Mouse (Mus musculus): Measurements from ENCODE around the gene Rnf144b.
A peak's percentile ranks its signal among the peaks of the same experiment; 100 is the strongest.

The Rnf144b gene

DNA sequence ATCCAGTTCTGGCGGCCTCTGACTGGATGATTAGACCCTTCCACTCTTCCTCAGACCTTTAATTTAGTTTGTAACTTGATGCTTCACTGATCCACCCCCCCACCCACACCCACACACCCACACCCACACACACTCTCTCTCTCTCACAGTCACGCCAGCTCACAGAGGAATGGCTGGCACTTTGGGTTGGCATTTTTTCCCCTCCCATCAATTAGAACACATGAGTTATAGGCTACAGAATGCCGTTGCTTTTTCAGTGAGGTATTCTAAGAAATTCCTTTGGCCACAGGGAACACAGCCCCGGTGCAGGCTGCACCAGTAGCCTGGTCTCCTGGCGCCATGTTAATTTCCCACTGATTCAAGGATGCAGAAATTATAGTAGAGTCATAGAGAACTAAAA, 3.1 kb downstream of the Rnf144b start:
- DNase-seq = no peak

GRCm38 (mm10) chr13:47129090-47129489, 6.6 kb downstream of the Rnf144b start:
- no peak for DNase-seq

DNA sequence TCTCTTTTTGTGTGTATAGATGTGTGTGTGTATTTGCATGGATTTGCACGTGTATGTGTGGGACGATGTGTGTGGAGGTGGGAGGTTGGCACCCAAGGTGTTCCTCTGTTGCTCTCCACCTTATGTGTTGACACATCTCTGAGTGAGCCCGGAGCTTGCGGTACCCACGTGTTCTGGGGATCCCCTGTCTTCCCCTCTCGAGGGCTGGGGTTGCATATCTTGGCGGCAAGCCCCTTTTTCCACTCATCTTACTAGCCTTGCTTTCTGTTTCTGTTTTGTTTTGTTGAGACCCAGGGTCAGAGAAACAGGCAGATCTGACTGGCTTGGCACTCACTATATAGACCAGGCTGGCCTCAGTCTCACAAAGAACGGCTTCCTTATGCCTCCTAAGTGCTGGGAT, 10.6 kb downstream of the Rnf144b start:
- DNase-seq = no peak

DNA sequence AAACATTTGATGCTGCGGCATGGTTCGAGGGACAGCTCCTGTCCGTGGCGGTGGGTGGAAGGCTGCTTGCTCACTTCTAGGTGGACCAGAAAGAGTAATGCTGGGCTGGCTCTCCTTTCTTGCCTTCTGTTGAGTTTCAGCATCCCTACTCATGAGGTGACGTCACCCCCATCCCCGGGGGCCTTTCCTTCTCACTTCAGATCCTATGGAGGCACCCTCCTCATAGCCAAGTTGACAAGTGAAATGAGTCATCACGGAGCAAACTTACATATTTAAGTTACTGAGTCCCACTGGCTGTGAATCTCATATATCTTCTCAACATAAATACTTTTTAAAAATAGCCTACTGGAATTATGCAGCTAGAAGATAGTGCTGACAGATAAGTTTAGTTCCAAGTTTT, 12.4 kb downstream of the Rnf144b start:
- DNase-seq = no peak

- no peak for DNase-seq
Observed at GRCm38 (mm10) chr13:47135741-47136140, 13.3 kb downstream of the Rnf144b start.

- no peak for DNase-seq
Observed at GRCm38 (mm10) chr13:47142764-47143163, 20.3 kb downstream of the Rnf144b start.

GRCm38 (mm10) chr13:47145939-47146338, 23.5 kb downstream of the Rnf144b start:
- no peak for DNase-seq

DNA sequence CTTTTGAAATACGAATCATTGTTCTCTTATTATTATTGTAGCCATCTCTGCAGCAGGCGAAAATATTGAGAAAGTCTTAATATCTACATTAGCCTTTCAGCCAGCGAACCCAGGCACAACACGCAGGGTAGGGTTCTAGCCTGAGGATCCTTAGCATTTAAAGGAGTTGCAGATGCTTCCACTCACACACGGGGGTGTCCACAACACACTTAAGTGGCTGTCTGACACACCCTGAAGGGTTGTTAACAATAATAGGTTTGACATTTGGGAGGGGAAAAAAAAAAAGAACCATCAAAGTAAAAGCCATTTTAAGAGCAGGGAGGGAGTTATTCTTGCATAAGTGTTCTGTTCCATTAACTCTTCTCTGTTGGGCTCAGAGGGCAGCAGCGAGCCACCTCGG, 23.9 kb downstream of the Rnf144b start:
- DNase-seq = no peak

DNA sequence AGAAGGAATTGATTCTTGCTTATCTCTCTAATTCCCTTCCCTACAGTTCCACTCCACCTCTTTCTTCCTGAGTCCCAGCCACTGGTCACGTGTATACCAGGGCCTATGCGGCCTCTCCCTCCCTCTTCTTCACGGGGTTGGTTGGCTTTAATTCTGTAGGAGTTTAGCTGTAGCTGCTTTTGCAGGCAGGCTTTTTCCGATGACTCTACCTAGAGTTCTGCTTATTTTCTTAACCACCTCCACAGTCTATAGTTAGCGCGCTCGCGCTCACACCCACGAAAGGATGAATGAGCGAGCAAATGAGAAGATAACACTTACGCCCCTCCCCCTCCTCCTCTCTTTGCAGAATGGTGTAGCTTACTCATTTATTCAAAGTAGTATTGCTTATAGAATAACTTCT, 26.1 kb downstream of the Rnf144b start:
- DNase-seq = no peak

GRCm38 (mm10) chr13:47149993-47150392, 27.5 kb downstream of the Rnf144b start:
- no peak for DNase-seq

DNA sequence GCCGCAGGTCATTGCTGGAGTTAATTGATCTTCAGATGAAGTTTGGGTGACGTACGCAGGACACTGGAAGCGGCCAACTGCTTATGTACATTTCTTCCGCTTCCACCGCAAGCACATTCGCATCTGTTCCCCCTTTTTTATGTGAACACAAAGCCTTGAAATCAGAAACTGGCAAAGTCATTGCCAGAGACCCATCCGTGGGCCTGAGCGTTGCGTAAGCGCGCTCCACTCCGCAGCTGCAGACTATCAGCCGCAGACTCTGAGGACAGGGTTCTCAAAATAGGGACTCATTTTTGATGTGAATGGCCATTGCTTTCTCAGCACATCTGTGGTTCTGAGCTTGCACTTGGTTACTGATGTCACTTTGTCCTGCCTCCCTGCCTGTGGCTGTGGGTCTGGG, 28.6 kb downstream of the Rnf144b start:
- no peak for DNase-seq

GRCm38 (mm10) chr13:47152390-47152789, 29.9 kb downstream of the Rnf144b start:
- DNase-seq = peak; percentile 46

- no peak for DNase-seq
Observed at GRCm38 (mm10) chr13:47153206-47153605, 30.8 kb downstream of the Rnf144b start.

GRCm38 (mm10) chr13:47154866-47155265, 32.4 kb downstream of the Rnf144b start:
- DNase-seq = no peak

DNA sequence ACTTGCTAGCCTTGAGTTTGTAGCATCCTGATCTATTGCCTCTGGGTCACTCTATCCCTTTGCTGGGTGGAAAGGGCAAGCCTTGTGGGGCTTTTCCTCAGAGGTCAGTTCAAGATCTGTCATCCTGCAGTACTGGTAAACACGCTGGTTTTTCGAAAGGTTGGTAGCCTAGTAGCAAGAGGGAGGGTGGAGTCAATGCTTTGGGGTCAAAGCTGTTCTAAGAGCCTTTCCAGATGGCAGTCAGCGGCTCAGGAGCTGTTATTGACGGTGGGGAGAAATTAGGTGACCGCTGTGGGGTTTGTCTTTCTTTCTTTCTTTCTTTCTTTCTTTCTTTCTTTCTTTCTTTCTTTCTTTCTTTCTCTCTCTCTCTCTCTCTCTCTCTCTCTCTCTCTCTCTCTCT, 34.4 kb downstream of the Rnf144b start:
- no peak for DNase-seq

- no peak for DNase-seq
Observed at GRCm38 (mm10) chr13:47162001-47162400, 39.5 kb downstream of the Rnf144b start.

- DNase-seq = no peak
Observed at GRCm38 (mm10) chr13:47164732-47165131, 42.3 kb downstream of the Rnf144b start.

- no peak for DNase-seq
Observed at GRCm38 (mm10) chr13:47165261-47165660, 42.8 kb downstream of the Rnf144b start.

- no peak for DNase-seq
Observed at GRCm38 (mm10) chr13:47168484-47168883, 46.0 kb downstream of the Rnf144b start.

- no peak for DNase-seq
Observed at GRCm38 (mm10) chr13:47170026-47170425, 47.6 kb downstream of the Rnf144b start.

DNA sequence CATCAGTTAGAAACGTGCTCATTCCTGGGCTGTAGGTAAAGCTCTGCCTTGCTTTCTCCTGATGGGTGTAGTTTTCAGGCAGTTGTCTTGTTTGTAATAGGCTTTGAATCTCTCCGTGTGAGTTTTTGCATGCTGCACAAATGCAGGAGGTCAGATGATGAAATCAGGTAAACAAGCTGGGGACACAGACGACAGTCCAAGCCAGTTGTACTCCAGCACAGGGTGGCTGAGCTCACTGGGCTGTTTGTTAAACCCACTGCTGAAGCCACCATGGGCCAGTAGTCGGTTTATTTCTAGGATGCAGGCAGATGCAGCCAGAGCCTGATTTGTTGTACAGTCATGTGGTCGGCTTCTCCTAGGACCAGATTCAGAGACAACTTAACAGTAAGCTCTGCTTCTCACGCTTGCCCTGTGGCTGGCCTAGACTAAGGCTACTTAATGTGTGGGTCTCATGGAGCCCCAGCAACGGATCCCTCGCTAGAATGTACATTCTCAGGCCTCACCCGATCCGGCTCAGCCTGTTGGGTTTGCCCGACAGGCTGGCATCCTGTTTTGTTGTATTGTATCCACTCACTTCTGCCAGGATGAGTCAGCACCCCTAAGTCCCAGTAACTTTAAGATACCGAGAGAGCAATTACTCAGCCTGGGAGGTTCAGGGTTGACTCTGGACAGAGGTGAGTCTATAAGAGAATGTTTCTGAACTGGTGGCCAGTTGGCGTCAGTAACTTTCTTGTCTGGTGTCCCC, 48.5 kb downstream of the Rnf144b start:
- DNase-seq = no peak

- DNase-seq = no peak
Observed at GRCm38 (mm10) chr13:47172891-47173290, 50.4 kb downstream of the Rnf144b start.

DNA sequence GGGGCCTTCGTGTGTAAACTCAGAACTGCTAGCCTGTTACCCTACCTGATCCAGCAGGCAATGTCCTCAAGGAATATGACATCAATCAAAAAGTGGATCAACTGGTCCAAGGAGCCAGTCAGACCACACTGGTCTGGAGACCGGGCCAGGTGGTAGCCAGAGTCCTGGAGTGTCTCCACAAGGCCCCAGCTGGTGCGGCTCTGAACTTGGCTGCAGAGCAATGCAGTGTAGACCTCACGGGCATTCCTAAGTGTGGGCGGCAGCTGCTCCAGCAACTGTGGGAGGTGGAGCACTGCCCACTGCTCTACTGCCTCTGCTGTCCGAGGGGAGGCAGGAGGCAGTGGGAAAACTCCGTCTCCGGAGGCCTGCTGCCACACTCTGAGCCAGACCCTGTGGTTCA, 55.7 kb downstream of the Rnf144b start:
- DNase-seq = no peak

DNA sequence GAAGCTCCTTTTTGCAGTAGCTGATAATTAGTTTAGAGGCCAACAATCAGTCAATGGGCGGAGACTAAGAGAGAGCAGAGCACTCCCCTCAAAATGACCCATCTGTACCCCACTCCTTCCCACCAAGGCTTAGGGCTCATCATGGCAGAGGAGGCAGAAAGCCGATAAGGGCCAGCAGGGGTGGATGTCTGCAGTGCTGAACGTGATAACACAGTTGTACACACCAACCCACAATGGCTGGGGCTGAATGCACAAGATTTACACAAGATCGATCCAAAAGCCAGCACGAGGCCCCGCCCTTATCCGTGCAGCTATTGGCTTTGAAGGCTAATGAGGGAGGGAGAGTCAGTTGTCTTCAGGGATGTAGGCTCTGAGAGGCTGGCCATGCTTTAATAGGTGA, 58.3 kb downstream of the Rnf144b start:
- no peak for DNase-seq

DNA sequence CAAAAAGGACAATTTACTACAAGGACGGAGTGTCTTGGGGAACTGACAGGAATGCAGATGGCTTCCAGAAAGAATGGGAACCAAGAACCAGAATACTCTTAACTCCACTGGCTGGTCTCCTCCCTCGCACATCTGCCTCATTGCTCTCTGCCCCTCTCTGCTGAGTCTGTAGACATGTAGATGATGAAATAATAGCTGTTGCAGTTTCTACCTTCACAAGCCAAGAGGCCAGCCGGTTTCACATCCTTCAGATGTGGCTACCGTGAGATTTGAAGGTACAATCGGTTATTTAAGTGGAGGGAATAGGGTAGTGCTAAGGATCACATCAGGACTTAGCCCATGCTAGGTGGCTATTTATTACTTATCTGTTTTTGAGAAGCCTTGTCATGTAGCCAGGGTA, 59.9 kb downstream of the Rnf144b start:
- DNase-seq = no peak
